19 mouse cellular contexts compared by ENCODE assay signal in genomic region chr12:87328025-87328424, GRCm38 (mm10). TPM values are rescaled to one million over a fixed set of nuclear protein-coding genes. Genes with fewer than 3 reads are reported as not detected.
DNase-seq lines count a peak whose midpoint lies in the region; ATAC-seq and TF ChIP-seq lines count a peak whose summit lies in the region.
"Had no signal": no experiment of that assay in that cellular context is flagged by ENCODE, and none has a peak within 500 bp of the region (broad histone marks: within the 10 kb centered on the region; RNA-seq: fewer than 3 reads in every experiment).

No protein-coding gene starts in this region.

- H3K9ac ChIP-seq in hindbrain, embryonic 11.5 days (ENCODE audit: low read depth, low read length), result no peak overlapping the region
- H3K9ac ChIP-seq in ES-E14 (ENCODE audit: insufficient read depth, low read depth, low read length, poor library complexity, severe bottlenecking), result no peak overlapping the region
- no peak overlapping the region for H3K9ac ChIP-seq in midbrain, embryonic 15.5 days
- H3K9ac ChIP-seq: hindbrain, embryonic 13.5 days; lung, embryonic 15.5 days had no signal

- H3K4me3 ChIP-seq in hindbrain, embryonic 10.5 days, result no peak overlapping the region
- no peak overlapping the region for H3K4me3 ChIP-seq in hindbrain, embryonic 11.5 days (ENCODE audit: low read depth, low read length)
- H3K4me3 ChIP-seq in ES-E14 (ENCODE audit: insufficient read depth in 1 of 2, low read depth in 1 of 2, low read length in 2 of 2, poor library complexity in 1 of 2, severe bottlenecking in 1 of 2), result no peak overlapping the region
- H3K4me3 ChIP-seq in midbrain, embryonic 15.5 days, result no peak overlapping the region
- H3K4me3 ChIP-seq: heart, embryonic 13.5 days; hindbrain, embryonic 13.5 days; lung, embryonic 15.5 days had no signal

- in situ Hi-C loops in ES-E14 (cut with MboI; ENCODE audit: low sequenced_read_pairs in 2 of 2, unreplicated experiment in 2 of 2), result no loop called here

- H3K27me3 ChIP-seq in hindbrain, embryonic 10.5 days (ENCODE audit: insufficient read depth, poor library complexity, severe bottlenecking), result no peaks in the 10 kb centered on the region
- H3K27me3 ChIP-seq in hindbrain, embryonic 11.5 days (ENCODE audit: control insufficient read depth, insufficient read depth, low read length), result no peaks in the 10 kb centered on the region
- H3K27me3 ChIP-seq in midbrain, embryonic 15.5 days (replicated peaks), result no peaks in the 10 kb centered on the region; the same call in 1 of the 2 replicates
- H3K27me3 ChIP-seq: heart, embryonic 13.5 days; hindbrain, embryonic 13.5 days; lung, embryonic 15.5 days; Patski had no signal

- DNase-seq in hindbrain, embryonic 10.5 days (ENCODE audit: low spot score), result no peak
- DNase-seq in hindbrain, embryonic 11.5 days (ENCODE audit: low spot score), result no peak
- DNase-seq in ES-E14 (ENCODE audit: low read depth, low spot score) (no peak), ZHBTc4 (ENCODE audit: low read depth, low spot score) (peak; percentile 62)
- no peak for DNase-seq in frontal cortex, postnatal 36 days (ENCODE audit: low spot score in 2 of 2)
- no peak for DNase-seq in ovary, postnatal 10 days (ENCODE audit: low spot score)
- DNase-seq: cerebellum, postnatal 25 days; gastrocnemius, postnatal 36 days; kidney, adult 11 months; kidney, postnatal 25 days; right cerebral cortex, postnatal 14 days; thymus, adult 18-20 months had no signal

- 0 out of 2 replicates have a peak overlapping the region, but pooled peaks have one; percentile 16 for H3K27ac ChIP-seq in hindbrain, embryonic 10.5 days
- no peak overlapping the region for H3K27ac ChIP-seq in hindbrain, embryonic 11.5 days (ENCODE audit: low read depth, low read length)
- peak overlapping the region; percentile 23; the same call in 1 of the 2 replicates for H3K27ac ChIP-seq in ES-E14 (ENCODE audit: insufficient read depth, low read depth, low read length, poor library complexity, severe bottlenecking)
- peak overlapping the region; percentile 53; the same call in 1 of the 2 replicates for H3K27ac ChIP-seq in midbrain, embryonic 15.5 days
- H3K27ac ChIP-seq: heart, embryonic 13.5 days; hindbrain, embryonic 13.5 days; lung, embryonic 15.5 days had no signal

- no peaks in the 10 kb centered on the region for H3K9me3 ChIP-seq in hindbrain, embryonic 10.5 days
- no peaks in the 10 kb centered on the region for H3K9me3 ChIP-seq in hindbrain, embryonic 11.5 days (ENCODE audit: control insufficient read depth, low read length)
- H3K9me3 ChIP-seq in ES-E14 (ENCODE audit: control insufficient read depth, insufficient read depth, low read depth, low read length), result no peaks in the 10 kb centered on the region
- no peaks in the 10 kb centered on the region for H3K9me3 ChIP-seq in midbrain, embryonic 15.5 days
- H3K9me3 ChIP-seq: heart, embryonic 13.5 days; hindbrain, embryonic 13.5 days; lung, embryonic 15.5 days had no signal

- H3K4me2 ChIP-seq in hindbrain, embryonic 11.5 days (replicated peaks; ENCODE audit: low read depth, low read length), result no peak overlapping the region
- no peak overlapping the region for H3K4me2 ChIP-seq in midbrain, embryonic 15.5 days
- H3K4me2 ChIP-seq: heart, embryonic 13.5 days; hindbrain, embryonic 13.5 days; liver, embryonic 11.5 days; lung, embryonic 15.5 days had no signal

- WGBS in hindbrain, embryonic 10.5 days, result 32% methylated on average over 4 of the region's 4 CpGs
- WGBS in hindbrain, embryonic 11.5 days, result 31% methylated on average over 4 of the region's 4 CpGs
- 21% methylated on average over 4 of the region's 4 CpGs for WGBS in midbrain, embryonic 15.5 days

- peaks cover 11% of the 10 kb centered on the region; the same call in 1 of the 2 replicates for H3K36me3 ChIP-seq in hindbrain, embryonic 10.5 days
- no peaks in the 10 kb centered on the region for H3K36me3 ChIP-seq in hindbrain, embryonic 11.5 days (ENCODE audit: control insufficient read depth, insufficient read depth, low read length)
- peaks cover 3% of the 10 kb centered on the region for H3K36me3 ChIP-seq in ES-E14 (ENCODE audit: control insufficient read depth, insufficient read depth, low read length, poor library complexity, severe bottlenecking)
- H3K36me3 ChIP-seq in midbrain, embryonic 15.5 days (replicated peaks), result no peaks in the 10 kb centered on the region

- no peak for ATAC-seq in hindbrain, embryonic 11.5 days (ENCODE audit: low FRiP score)
- ATAC-seq in midbrain, embryonic 15.5 days (replicated peaks), result peak; percentile 31
- ATAC-seq: CD4-positive, CD25-positive, alpha-beta regulatory T cell, adult 4 months; Patski had no signal

- H3K4me1 ChIP-seq in hindbrain, embryonic 10.5 days (replicated peaks), result peaks cover 11% of the 10 kb centered on the region
- H3K4me1 ChIP-seq in hindbrain, embryonic 11.5 days (replicated peaks; ENCODE audit: control insufficient read depth, insufficient read depth, low read length), result no peaks in the 10 kb centered on the region; the same call in 1 of the 2 replicates
- H3K4me1 ChIP-seq in ES-E14 (ENCODE audit: control insufficient read depth in 2 of 2, insufficient read depth in 2 of 2, low read length in 2 of 2, poor library complexity in 1 of 2), result peaks cover 18 to 29% of the 10 kb centered on the region in 2 experiments
- peaks cover 15% of the 10 kb centered on the region for H3K4me1 ChIP-seq in midbrain, embryonic 15.5 days
- H3K4me1 ChIP-seq: lung, embryonic 15.5 days had no signal

TF ChIP-seq in ES-E14, 5 proteins besides CTCF, POLR2A, EP300 and RAD21:
- TF ChIP-seq ZC3H11A (IDR thresholded peaks at IDR 0.05; ENCODE audit: borderline replicate concordance, low read depth, low read length) (no peak), CHD2 (IDR thresholded peaks at IDR 0.05; ENCODE audit: low read depth, low read length) (no peak), ZNF384 (IDR thresholded peaks at IDR 0.05; ENCODE audit: low read depth, low read length) (no peak), HCFC1 (IDR thresholded peaks at IDR 0.05; ENCODE audit: borderline replicate concordance, insufficient read depth, low read length) (no peak), MAFK (IDR thresholded peaks at IDR 0.05; ENCODE audit: insufficient read depth, low read depth, low read length) (no peak)

RNA-seq across cellular contexts. Expression of gene Ism2, which starts 28.5 kb away (rescaled TPM):
- polyA plus RNA-seq in hindbrain, embryonic 10.5 days (2016; fragmentation: Nextera tagmentation; extraction: Ambion mirVana), result 0.84 and 1.5 TPM in 2 replicates
- polyA plus RNA-seq in hindbrain, embryonic 11.5 days (2014; fragmentation: Nextera tagmentation; extraction: Ambion mirVana), result 0.63 and 0.99 TPM in 2 replicates
- total RNA-seq in ES-E14 (2012; rRNA removed), result 3.0 and 3.2 TPM in 2 replicates
- polyA plus RNA-seq in midbrain, embryonic 15.5 days (2015; fragmentation: Nextera tagmentation; extraction: Ambion mirVana), result 1.4 and 1.8 TPM in 2 replicates
- total RNA-seq: gastrocnemius, postnatal 36 days had no signal
- polyA plus RNA-seq: CD4-positive, CD25-positive, alpha-beta regulatory T cell, adult 4 months had no signal
